Mouse (Mus musculus): Measurements from ENCODE around the gene Zc3h7b.

Zc3h7b gene

DNA sequence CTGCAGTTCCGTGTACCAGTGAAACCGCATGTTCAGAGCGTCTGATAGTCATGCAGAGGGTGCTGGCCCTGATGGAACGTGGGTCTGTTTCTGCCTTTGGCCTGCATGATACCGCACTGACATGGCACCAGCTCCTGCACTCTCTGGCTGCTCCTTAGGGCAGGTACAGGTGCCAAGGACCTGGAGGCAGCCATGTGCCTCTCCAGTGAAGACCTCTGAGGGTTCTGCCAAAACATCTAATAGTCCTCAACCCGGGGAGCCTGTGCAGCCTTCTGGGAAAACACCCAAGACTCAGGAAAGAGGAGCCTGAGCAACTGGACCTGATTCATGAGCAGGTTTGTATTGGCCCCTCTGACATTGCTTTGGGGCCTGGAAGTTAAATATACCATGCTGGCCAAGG, 53.0 kb downstream of the Zc3h7b start:
- no peak for DNase-seq

- no peak for DNase-seq
Observed at GRCm38 (mm10) chr15:81798421-81798820, 53.6 kb downstream of the Zc3h7b start.

- no peak for DNase-seq
Observed at GRCm38 (mm10) chr15:81800391-81800790, 55.5 kb downstream of the Zc3h7b start.

GRCm38 (mm10) chr15:81802001-81802890, 57.4 kb downstream of the Zc3h7b start, which contains the start of gene Tef:
Gene Tef (plus strand): TSS chr15:81802421.
- peak; percentile 87 for DNase-seq

DNA sequence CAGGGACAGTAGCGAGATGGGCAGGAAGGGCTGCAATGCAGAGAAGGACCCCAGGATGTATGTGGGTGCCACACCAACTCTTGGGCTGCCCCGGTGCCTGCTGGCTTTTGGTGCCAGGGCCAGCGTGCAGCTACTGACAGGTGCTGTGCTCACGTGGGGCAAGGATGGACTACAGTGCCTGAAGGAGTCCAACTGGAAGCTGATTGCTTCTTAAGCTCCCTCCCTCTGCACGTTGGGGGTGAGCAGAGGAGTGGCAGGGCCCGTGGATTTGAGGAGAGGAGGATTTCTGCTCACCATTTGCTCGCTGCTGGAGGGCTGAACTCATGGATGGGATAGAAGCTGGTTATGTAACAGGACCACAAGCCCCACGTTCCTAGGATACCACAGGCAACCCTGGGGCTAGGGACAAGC, 58.1 kb downstream of the Zc3h7b start:
- DNase-seq = no peak

- DNase-seq = no peak
Observed at GRCm38 (mm10) chr15:81803425-81803951, 58.6 kb downstream of the Zc3h7b start.

- DNase-seq = no peak
Observed at GRCm38 (mm10) chr15:81804172-81804571, 59.3 kb downstream of the Zc3h7b start.

GRCm38 (mm10) chr15:81804883-81805282, 60.0 kb downstream of the Zc3h7b start:
- DNase-seq = no peak

DNA sequence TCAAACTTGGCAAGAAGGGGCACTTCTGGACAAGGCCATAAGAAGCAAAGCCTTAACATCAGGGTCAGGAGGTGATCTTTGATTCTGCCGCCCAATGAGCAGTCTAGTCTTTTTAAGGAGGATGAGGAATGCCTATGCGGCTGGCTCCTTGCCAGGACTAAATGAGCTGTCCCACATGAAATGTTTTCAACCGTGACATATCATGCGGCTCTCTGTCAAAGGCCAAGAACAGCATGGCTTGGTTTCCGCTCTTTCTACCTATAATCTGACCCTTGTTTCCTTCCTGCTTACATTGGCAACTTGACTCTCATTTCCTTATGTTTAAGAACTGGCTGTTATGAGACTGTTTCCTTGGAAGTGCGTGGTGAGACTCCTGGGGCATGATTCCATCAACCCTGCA, 60.8 kb downstream of the Zc3h7b start:
- DNase-seq = peak; percentile 44

DNA sequence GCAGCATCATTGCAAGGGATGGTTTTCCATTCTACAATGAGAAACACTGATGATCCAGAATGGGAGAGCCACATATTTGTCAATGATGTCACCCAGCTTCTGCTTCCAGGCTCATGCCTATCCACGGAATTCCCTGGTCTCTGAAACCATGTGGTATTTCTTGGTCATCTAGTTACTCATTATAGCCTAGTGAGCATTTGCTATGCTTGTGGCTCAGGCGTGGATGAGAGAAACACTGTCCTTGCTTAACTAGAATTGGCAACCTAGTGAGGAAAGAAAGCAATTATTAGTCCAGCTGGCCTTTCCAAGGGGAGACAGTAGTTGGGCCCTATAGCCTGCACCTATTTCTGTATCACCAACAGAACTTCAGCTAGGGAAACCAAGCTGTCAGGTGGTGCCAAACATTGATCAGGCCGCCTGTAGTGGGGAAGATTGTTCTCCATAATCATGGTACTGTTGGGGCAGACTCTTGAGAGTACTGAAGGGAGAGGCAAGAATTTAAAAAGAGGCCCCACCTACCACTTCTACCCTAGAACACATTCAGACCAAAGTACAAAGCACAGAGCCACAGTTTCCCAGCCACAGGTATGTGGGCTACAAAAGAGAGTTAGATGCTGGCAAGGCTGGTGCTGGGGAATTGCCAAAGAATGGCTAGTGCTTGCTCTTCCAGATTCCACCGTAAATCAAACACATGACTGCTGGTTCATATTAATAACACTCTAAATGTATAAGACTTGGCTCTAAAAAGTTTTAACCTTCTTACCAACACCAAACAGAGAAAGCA, 62.0 kb downstream of the Zc3h7b start:
- no peak for DNase-seq

GRCm38 (mm10) chr15:81808799-81809198, 63.9 kb downstream of the Zc3h7b start:
- no peak for DNase-seq

GRCm38 (mm10) chr15:81809550-81809949, 64.7 kb downstream of the Zc3h7b start:
- DNase-seq = no peak

- DNase-seq = peak; percentile 75
Observed at GRCm38 (mm10) chr15:81810150-81810549, 65.3 kb downstream of the Zc3h7b start.

- peak; percentile 99 for DNase-seq
Observed at GRCm38 (mm10) chr15:81810671-81811598, 66.1 kb downstream of the Zc3h7b start.

DNA sequence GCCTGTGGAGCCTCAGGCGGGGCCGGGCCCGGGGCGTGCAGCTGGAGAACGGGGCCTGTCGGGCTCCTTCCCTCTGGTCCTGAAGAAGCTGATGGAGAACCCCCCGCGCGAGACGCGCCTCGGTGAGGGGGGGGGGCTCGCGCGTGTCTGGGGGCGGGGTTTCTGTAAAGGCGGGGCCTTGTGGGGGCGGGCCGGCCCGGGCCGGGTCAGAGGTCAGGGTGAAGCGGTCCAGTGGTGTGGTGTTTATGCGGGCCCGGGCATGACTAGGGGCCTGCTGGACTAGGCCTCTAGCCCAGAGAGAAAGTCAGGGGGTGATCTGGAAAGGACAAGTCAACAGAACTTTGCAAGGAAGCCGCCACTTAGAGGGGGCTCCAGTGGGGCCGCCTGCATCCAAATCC, 66.7 kb downstream of the Zc3h7b start:
- DNase-seq = no peak

DNA sequence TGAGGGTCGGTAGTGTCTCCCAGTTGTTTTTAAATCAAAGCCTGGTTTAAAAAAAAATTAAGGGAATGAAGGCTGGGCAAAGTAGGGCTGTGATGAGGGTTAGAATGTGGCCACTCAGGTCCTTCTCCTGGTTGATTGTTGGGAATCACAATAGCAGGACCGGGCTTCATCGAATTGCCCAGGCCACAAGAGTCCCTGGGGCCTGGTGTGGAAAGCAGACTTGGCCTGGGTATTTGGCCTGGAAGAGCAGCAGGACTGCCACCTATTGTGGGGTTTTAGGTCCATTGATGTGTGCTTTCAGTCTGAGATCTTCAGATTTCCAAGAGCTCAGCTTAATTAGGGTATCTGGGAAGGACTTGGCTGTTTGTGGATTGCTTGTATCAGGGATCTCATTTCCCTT, 67.4 kb downstream of the Zc3h7b start:
- DNase-seq = no peak

- DNase-seq = no peak
Observed at GRCm38 (mm10) chr15:81812696-81813631, 68.1 kb downstream of the Zc3h7b start.

- DNase-seq = no peak
Observed at GRCm38 (mm10) chr15:81813986-81814705, 69.3 kb downstream of the Zc3h7b start.

- DNase-seq = no peak
Observed at GRCm38 (mm10) chr15:81814716-81815370, 70.0 kb downstream of the Zc3h7b start.

- DNase-seq = no peak
Observed at GRCm38 (mm10) chr15:81818404-81818803, 73.5 kb downstream of the Zc3h7b start.

Data from embryo, embryonic 11 days (tissue).